Mouse (Mus musculus) heart, embryonic 14.5 days (tissue): Measurements from ENCODE around the gene Gpr157. TPM values are rescaled to one million over a fixed set of nuclear protein-coding genes. Genes with fewer than 3 reads are reported as not detected.
"Not testable (repeated sequence)": the region's sequence is repeated elsewhere in the genome, so short reads cannot be mapped to it uniquely, and the experiment has no call there.

ENCODE experiments used
- ATAC-seq: fragments of 200-750 bp; cut with Nextera tagmentation; 2 replicates; pipeline ENCODE4 v1.8.0; 2017; ENCODE audit warnings: low read depth, moderate TSS enrichment; ENCODE audit not compliant: insufficient number of reproducible peaks, insufficient read depth, low FRiP score
- H3K27ac ChIP-seq, 2 experiments: fragments of 200-500 bp in 1 of 2; fragments of 300-500 bp in 1 of 2; sonication (generic) in 1 of 2; replicated peaks in 1 of 2; 2 replicates each; pipeline ENCODE4 v1.5.1; 2012 to 2014; ENCODE audit warnings: low read depth in 2 of 2, low read length in 2 of 2, control low read depth in 1 of 2, mild to moderate bottlenecking in 1 of 2, mixed read lengths in 1 of 2; ENCODE audit not compliant: control insufficient read depth in 1 of 2, insufficient read depth in 1 of 2
- H3K27me3 ChIP-seq: fragments of 300-500 bp; sonication (generic); 2 replicates; pipeline ENCODE4 v1.6.1; 2014; ENCODE audit warnings: mild to moderate bottlenecking, low read length, control low read depth; ENCODE audit not compliant: control insufficient read depth, insufficient read depth
- H3K36me3 ChIP-seq: fragments of 300-500 bp; sonication (generic); 2 replicates; pipeline ENCODE4 v1.6.1; 2014; ENCODE audit warnings: mild to moderate bottlenecking, control low read depth, low read length, mixed read lengths; ENCODE audit not compliant: control insufficient read depth, insufficient read depth
- H3K4me1 ChIP-seq, 2 experiments: fragments of 200-500 bp in 1 of 2; fragments of 300-500 bp in 1 of 2; sonication (generic) in 1 of 2; 2 replicates each; pipeline ENCODE4 v1.6.1; 2012 to 2014; ENCODE audit warnings: low read length in 2 of 2, control low read depth in 1 of 2, mixed read lengths in 1 of 2; ENCODE audit not compliant: control insufficient read depth in 2 of 2, insufficient read depth in 2 of 2
- H3K4me2 ChIP-seq: fragments of 300-500 bp; sonication (generic); 2 replicates; pipeline ENCODE4 v1.6.1; 2014; ENCODE audit warnings: mild to moderate bottlenecking, low read length
- H3K4me3 ChIP-seq, 2 experiments: fragments of 200-500 bp in 1 of 2; fragments of 300-500 bp in 1 of 2; sonication (generic) in 1 of 2; 2 replicates each; pipeline ENCODE4 v1.5.1; 2012 to 2014; ENCODE audit warnings: low read length in 2 of 2, mild to moderate bottlenecking in 2 of 2, control low read depth in 1 of 2, low read depth in 1 of 2, moderate library complexity in 1 of 2; ENCODE audit not compliant: control insufficient read depth in 1 of 2, insufficient read depth in 1 of 2
- H3K9ac ChIP-seq: fragments of 300-500 bp; sonication (generic); 2 replicates; pipeline ENCODE4 v1.6.1; 2014; ENCODE audit warnings: mild to moderate bottlenecking, low read length
- H3K9me3 ChIP-seq: fragments of 300-500 bp; sonication (generic); 2 replicates; pipeline ENCODE4 v1.6.1; 2016; ENCODE audit warnings: low read length, control low read depth; ENCODE audit not compliant: control insufficient read depth
- WGBS: fragments of 180-500 bp; shearing (Covaris S2); extraction: QIAGEN DNeasy Blood & Tissue Kit; methylation state at CpG from one replicate; pipeline ENCODE4 v1.1.7; 2014; 5-methylcytosine and 5-hydroxymethylcytosine counted together
- polyA plus RNA-seq: library from polyadenylated mRNA; unstranded; fragments of >200 nt; fragmentation: Nextera tagmentation; extraction: Ambion mirVana; gene quantifications from 2 replicates; pipeline ENCODE4 v1.2.1, GENCODE M21; 2014

The Gpr157 gene
- polyA plus RNA-seq = 2.2 TPM in 2 replicates

DNA sequence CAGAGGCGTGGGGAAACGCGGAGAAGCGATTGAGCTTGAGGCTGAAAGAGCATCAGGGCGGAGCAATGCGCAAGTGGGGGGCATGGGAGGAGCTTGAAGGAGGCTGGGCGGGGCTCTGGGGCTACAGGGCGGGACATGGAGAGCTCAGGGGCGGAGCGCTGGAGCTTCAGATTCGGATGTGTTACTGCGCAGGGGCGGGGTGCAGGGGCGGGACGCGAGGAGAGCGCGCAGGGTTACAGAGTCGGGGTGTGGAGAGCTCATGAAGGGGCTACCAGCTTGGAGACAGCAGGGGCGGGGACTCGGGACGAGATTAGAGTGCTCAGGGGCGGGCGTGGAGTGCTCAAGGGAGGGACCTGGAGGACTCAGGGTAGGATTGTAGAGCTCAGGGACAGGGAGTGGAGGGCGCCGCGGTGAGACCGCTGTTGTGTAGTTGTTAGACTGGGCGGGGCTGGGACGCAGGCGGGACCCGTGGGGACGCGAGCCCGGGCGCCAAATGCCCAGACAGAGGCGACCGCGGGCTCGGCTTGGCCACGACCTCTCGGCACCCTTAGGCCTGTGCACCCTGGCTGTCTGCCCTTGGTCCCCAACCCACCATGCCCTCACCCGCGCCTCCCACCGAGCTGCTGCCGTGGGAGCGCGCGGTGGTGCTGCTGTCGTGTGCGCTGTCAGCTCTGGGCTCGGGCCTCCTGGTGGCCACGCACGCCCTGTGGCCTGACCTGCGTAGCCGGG lies at the start of gene Gpr157:
Gene Gpr157, plus strand, starts transcription at position 205 of the 729 bp plus-strand sequence.
- under 1% methylated on average over 51 of the region's 56 CpGs for WGBS
- ATAC-seq = peak; percentile 93
- H3K9me3 ChIP-seq = no peaks in the 10 kb centered on the region
- peaks cover 15 to 28% of the 10 kb centered on the region in 2 experiments for H3K4me1 ChIP-seq
- peak within 1 kb of the TSS; percentile 85 for H3K9ac ChIP-seq
- H3K27me3 ChIP-seq = no peaks in the 10 kb centered on the region
- no peaks in the 10 kb centered on the region; the same call in 1 of the 2 replicates for H3K36me3 ChIP-seq
- peak within 1 kb of the TSS; percentile 71 to 87 for H3K27ac ChIP-seq
- H3K4me2 ChIP-seq = peak within 1 kb of the TSS; percentile 96
- H3K4me3 ChIP-seq = peak within 1 kb of the TSS; percentile 66 to 71

DNA sequence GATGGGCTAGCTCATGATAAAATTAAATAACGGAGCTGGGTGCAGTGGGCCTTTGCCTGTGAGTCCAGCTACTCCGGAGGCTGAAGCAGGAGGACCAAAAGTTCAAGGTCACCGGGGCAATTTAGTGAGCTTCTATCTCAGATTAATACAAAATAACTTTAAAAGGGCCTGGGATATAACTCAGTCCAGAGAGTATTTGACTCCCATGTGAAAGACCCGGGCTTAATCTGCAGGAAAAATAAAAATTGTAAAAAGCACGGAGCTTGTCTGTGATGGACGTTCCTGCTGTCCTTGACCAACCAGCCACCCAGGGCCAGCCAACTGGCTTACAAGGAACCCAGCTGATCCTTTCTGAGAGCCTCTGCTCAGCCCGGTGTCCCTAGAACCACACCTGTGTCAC lies 48.6 kb upstream of the Gpr157 start:
- no peaks in the 10 kb centered on the region for H3K36me3 ChIP-seq
- H3K4me2 ChIP-seq = no peak overlapping the region
- peaks cover under 1% of the 10 kb centered on the region; the same call in 1 of the 2 replicates for H3K9me3 ChIP-seq
- no peak for ATAC-seq
- H3K27me3 ChIP-seq = peaks cover 23% of the 10 kb centered on the region
- no peak overlapping the region for H3K4me3 ChIP-seq
- H3K27ac ChIP-seq = no peak overlapping the region
- 78% methylated on average over 7 of the region's 7 CpGs for WGBS
- H3K9ac ChIP-seq = no peak overlapping the region
- peaks cover 1 to 6% of the 10 kb centered on the region in 2 experiments; a peak in 3 of 4 replicates for H3K4me1 ChIP-seq

DNA sequence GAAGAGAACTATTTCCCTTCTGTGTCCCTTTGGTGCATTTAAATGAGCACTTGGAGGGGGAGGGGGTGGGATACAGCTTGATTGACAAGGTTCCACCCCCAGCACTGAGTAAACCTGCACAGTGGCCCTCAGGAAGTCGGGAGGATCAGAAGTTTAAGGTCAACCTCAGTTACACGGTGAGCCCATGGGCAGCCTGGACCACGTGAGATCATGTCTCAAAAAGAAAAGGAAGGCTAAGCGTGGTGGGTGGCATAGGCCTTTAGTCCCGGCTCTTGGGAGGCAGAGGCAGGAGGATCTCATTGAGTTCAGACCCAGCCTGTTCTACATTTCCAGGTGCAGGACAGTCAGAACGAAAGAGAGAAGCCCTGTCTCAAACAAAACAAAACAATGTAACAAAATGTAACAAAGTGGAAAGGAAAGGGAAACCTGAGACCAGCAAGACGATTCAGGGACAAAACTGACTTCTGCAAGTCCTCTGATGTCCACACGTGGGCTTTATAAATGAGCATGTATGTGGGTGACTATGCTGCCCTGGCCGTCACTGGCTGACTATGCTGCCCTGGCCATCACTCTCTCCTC lies 47.1 kb upstream of the Gpr157 start:
- Histone ChIP-seq H3K36me3 (no peaks in the 10 kb centered on the region), H3K9me3 (peaks cover 2% of the 10 kb centered on the region; the same call in 1 of the 2 replicates), H3K4me2 (no peak overlapping the region), H3K9ac (no peak overlapping the region), H3K4me3 (no peak overlapping the region), H3K27me3 (peaks cover 7% of the 10 kb centered on the region), H3K27ac (no peak overlapping the region), H3K4me1 (peaks cover 0 to 3% of the 10 kb centered on the region in 2 experiments; a peak in 2 of 4 replicates)
- WGBS = 81% methylated on average over 9 of the region's 9 CpGs
- ATAC-seq = no peak

DNA sequence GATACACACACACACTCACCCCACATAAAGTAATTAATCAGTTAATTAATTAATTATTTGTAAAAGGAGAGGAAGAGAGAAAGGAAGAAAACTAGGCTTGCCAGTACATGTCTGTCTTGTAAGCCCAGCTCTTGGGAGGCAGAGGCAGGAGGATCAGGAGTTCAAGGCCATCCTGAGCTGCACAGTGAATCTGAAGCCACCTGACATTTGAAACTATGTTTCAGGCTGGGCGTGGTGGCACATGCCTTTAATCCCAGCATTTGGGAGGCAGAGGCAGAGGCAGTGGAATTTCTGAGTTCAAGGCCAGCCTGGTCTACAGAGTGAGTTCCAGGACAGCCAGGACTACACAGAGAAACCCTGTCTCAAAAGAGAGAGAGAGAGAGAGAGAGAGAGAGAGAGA lies 46.3 kb upstream of the Gpr157 start:
- H3K4me3 ChIP-seq, H3K4me2 ChIP-seq, H3K27me3 ChIP-seq, H3K27ac ChIP-seq, H3K4me1 ChIP-seq, ATAC-seq, H3K9ac ChIP-seq, H3K36me3 ChIP-seq, H3K9me3 ChIP-seq: not testable (repeated sequence)
- WGBS = 70% methylated on average over 1 of the region's 1 CpGs

DNA sequence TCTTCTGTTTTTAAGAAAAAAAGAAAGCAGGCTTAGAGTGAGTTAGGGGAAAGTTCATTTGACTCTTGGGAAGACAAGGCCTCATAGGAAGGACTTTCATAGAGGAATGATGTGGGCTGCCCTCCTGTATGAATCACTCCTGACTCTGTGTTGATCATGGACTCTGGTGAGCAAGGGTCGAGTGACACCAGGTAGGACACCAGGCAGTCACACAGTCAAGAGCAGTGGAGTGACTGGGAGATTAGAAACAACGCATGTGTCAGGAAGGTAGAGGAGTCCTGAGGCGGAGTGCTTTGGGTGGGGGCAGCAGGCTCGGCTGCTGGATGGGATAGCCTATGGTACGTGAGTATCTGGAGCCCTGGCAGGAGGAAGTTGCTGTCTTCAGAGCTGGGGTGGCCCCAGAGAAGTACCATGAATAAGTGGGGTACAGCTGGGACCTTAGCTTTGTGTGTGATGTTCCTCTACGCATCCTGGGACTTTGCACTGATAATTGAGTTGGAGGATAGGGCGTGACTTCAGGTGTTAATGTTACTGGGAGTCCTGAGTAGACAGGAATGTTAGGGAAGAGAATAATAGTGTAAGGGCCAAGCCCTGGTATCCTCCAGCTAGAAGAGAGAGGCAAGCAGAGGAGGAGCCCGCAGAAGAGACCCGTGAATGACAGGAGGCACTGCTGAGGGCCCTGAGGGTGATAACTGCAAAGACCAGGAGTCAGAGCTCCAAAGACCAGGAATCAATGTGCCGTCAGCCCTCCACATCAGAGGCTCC lies 45.6 kb upstream of the Gpr157 start:
- Histone ChIP-seq H3K4me1 (no peaks in the 10 kb centered on the region), H3K9ac (no peak overlapping the region), H3K27ac (no peak overlapping the region), H3K4me3 (no peak overlapping the region), H3K36me3 (no peaks in the 10 kb centered on the region), H3K9me3 (peaks cover 2% of the 10 kb centered on the region; the same call in 1 of the 2 replicates), H3K27me3 (no peaks in the 10 kb centered on the region), H3K4me2 (no peak overlapping the region)
- 0 out of 2 replicates have a peak, but pooled peaks have one; percentile 35 for ATAC-seq
- whole genome bisulfite sequencing = 62% methylated on average over 10 of the region's 10 CpGs

DNA sequence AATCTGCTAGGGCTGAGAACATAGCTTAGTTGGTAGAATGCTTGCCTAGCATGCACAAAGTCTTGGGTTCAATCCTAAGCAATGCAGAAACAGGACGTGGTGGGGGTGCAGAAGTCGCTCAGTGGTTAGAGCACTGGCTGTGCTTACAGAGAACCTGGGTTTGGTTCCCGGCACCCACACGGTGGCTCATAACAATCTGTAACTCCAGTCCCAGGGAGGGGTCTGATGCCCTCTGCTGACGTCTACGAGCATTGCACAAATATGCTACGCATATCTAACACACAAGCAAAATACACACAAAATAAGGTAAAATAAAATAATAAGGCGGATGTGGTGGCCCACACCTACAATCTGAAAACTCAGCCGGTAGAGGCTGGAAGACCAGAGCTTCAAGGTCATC lies 43.6 kb upstream of the Gpr157 start:
- 88% methylated on average over 9 of the region's 9 CpGs for WGBS
- 0 out of 2 replicates have a peak, but pooled peaks cover 7% of the 10 kb centered on the region for H3K27me3 ChIP-seq
- H3K9ac ChIP-seq = no peak overlapping the region
- peaks cover 2% of the 10 kb centered on the region; the same call in 1 of the 2 replicates for H3K9me3 ChIP-seq
- H3K4me2 ChIP-seq = no peak overlapping the region
- ATAC-seq = no peak
- no peaks in the 10 kb centered on the region for H3K36me3 ChIP-seq
- H3K27ac ChIP-seq = no peak overlapping the region
- H3K4me3 ChIP-seq = no peak overlapping the region
- peaks cover 0 to 6% of the 10 kb centered on the region in 2 experiments; a peak in 1 of 4 replicates for H3K4me1 ChIP-seq

DNA sequence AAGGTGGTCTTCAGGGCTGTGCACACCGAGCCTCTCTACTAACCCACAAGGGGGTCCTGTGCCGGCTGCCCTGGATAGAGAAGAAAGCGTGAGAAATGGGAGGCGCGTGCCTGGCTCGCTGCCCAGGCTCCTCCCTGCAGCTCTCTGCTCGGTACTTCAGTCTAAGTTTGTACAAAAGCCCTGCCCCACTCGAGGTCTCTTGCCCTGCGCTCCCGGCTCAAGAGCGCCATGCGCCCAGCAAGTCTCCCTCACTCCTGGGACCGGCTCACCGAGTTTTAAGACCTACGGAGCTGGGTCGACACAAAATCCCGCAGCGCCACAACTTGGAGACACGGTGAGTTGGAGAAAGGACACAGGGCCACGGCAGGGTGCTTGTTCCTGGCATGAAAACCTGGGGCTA lies 39.1 kb upstream of the Gpr157 start:
- Histone ChIP-seq H3K4me3 (peak overlapping the region; percentile 49 to 61), H3K9me3 (peaks cover 2% of the 10 kb centered on the region; the same call in 1 of the 2 replicates), H3K4me2 (peak overlapping the region; percentile 98), H3K27ac (no peak overlapping the region), H3K9ac (peak overlapping the region; percentile 76), H3K27me3 (peaks cover 27% of the 10 kb centered on the region), H3K36me3 (no peaks in the 10 kb centered on the region), H3K4me1 (peaks cover 0 to 6% of the 10 kb centered on the region in 2 experiments; a peak in 2 of 4 replicates)
- under 1% methylated on average over 20 of the region's 20 CpGs for WGBS
- ATAC-seq = peak; percentile 24; the same call in 1 of the 2 replicates
